Mouse (Mus musculus): Measurements from ENCODE around the gene Misp. TPM values are rescaled to one million over a fixed set of nuclear protein-coding genes. Genes with fewer than 3 reads are reported as not detected.
A peak's percentile ranks its signal among the peaks of the same experiment; 100 is the strongest.

Gene Misp
- polyA plus RNA-seq, 1 experiment: 0.41 TPM

- no peaks in the 10 kb centered on the region for H3K27me3 ChIP-seq (ENCODE audit: control insufficient read depth, insufficient read depth, low read length)
- DNase-seq: peak in 1 of 2 experiments; percentile 34
- peaks cover 62% of the 10 kb centered on the region for H3K4me1 ChIP-seq (ENCODE audit: control insufficient read depth, insufficient read depth, low read length)
- no peak for TF ChIP-seq CTCF (IDR thresholded peaks at IDR 0.05; ENCODE audit: borderline replicate concordance, insufficient read depth, low read depth, low read length)
- no peak for TF ChIP-seq POLR2A (IDR thresholded peaks at IDR 0.05; ENCODE audit: borderline replicate concordance, insufficient read depth, low read length)
- no peak overlapping the region for H3K27ac ChIP-seq (ENCODE audit: insufficient read depth, low read length)
- 44% methylated on average over 10 of the region's 10 CpGs for WGBS
- H3K4me3 ChIP-seq (replicated peaks; ENCODE audit: insufficient read depth, low read depth, low read length): no peak overlapping the region
Measured at GRCm38 (mm10) chr10:79862925-79863324, 42.1 kb downstream of the Misp start.

- H3K4me3 ChIP-seq (replicated peaks; ENCODE audit: insufficient read depth, low read depth, low read length): no peak overlapping the region
- H3K27me3 ChIP-seq (ENCODE audit: control insufficient read depth, insufficient read depth, low read length): no peaks in the 10 kb centered on the region
- peak in 1 of 2 experiments; percentile 25 for DNase-seq
- H3K27ac ChIP-seq (ENCODE audit: insufficient read depth, low read length): no peak overlapping the region
- peaks cover 50% of the 10 kb centered on the region for H3K4me1 ChIP-seq (ENCODE audit: control insufficient read depth, insufficient read depth, low read length)
- no peak for TF ChIP-seq CTCF (IDR thresholded peaks at IDR 0.05; ENCODE audit: borderline replicate concordance, insufficient read depth, low read depth, low read length)
- no peak for TF ChIP-seq POLR2A (IDR thresholded peaks at IDR 0.05; ENCODE audit: borderline replicate concordance, insufficient read depth, low read length)
- 47% methylated on average over 10 of the region's 10 CpGs for WGBS
Measured at GRCm38 (mm10) chr10:79864351-79865188, 43.8 kb downstream of the Misp start.

GRCm38 (mm10) chr10:79865189-79865601, 44.4 kb downstream of the Misp start:
- Histone ChIP-seq H3K27me3 (ENCODE audit: control insufficient read depth, insufficient read depth, low read length) (no peaks in the 10 kb centered on the region), H3K27ac (ENCODE audit: insufficient read depth, low read length) (no peak overlapping the region), H3K4me1 (ENCODE audit: control insufficient read depth, insufficient read depth, low read length) (peaks cover 44% of the 10 kb centered on the region), H3K4me3 (replicated peaks; ENCODE audit: insufficient read depth, low read depth, low read length) (no peak overlapping the region)
- WGBS: 37% methylated on average over 12 of the region's 12 CpGs
- no peak for TF ChIP-seq CTCF (IDR thresholded peaks at IDR 0.05; ENCODE audit: borderline replicate concordance, insufficient read depth, low read depth, low read length)
- TF ChIP-seq POLR2A (IDR thresholded peaks at IDR 0.05; ENCODE audit: borderline replicate concordance, insufficient read depth, low read length): no peak
- peak in 1 of 2 experiments; percentile 30 for DNase-seq

GRCm38 (mm10) chr10:79865801-79866295, 45.1 kb downstream of the Misp start:
- TF ChIP-seq CTCF (IDR thresholded peaks at IDR 0.05; ENCODE audit: borderline replicate concordance, insufficient read depth, low read depth, low read length) (peak; percentile 62), POLR2A (IDR thresholded peaks at IDR 0.05; ENCODE audit: borderline replicate concordance, insufficient read depth, low read length) (no peak)
- DNase-seq: peak in 1 of 2 experiments; percentile 49
- no peak overlapping the region for H3K27ac ChIP-seq (ENCODE audit: insufficient read depth, low read length)
- no peaks in the 10 kb centered on the region for H3K27me3 ChIP-seq (ENCODE audit: control insufficient read depth, insufficient read depth, low read length)
- WGBS: 25% methylated on average over 19 of the region's 19 CpGs
- peaks cover 37% of the 10 kb centered on the region for H3K4me1 ChIP-seq (ENCODE audit: control insufficient read depth, insufficient read depth, low read length)
- H3K4me3 ChIP-seq (replicated peaks; ENCODE audit: insufficient read depth, low read depth, low read length): no peak overlapping the region

GRCm38 (mm10) chr10:79866601-79867000, 45.8 kb downstream of the Misp start:
- Histone ChIP-seq H3K27me3 (ENCODE audit: control insufficient read depth, insufficient read depth, low read length) (no peaks in the 10 kb centered on the region), H3K4me3 (replicated peaks; ENCODE audit: insufficient read depth, low read depth, low read length) (no peak overlapping the region), H3K4me1 (ENCODE audit: control insufficient read depth, insufficient read depth, low read length) (peaks cover 31% of the 10 kb centered on the region), H3K27ac (ENCODE audit: insufficient read depth, low read length) (no peak overlapping the region)
- 57% methylated on average over 11 of the region's 11 CpGs for WGBS
- TF ChIP-seq POLR2A (IDR thresholded peaks at IDR 0.05; ENCODE audit: borderline replicate concordance, insufficient read depth, low read length) (no peak), CTCF (IDR thresholded peaks at IDR 0.05; ENCODE audit: borderline replicate concordance, insufficient read depth, low read depth, low read length) (no peak)
- peak in 1 of 2 experiments; percentile 25 for DNase-seq

GRCm38 (mm10) chr10:79871845-79872244, 51.1 kb downstream of the Misp start:
- Histone ChIP-seq H3K27me3 (ENCODE audit: control insufficient read depth, insufficient read depth, low read length) (no peaks in the 10 kb centered on the region), H3K4me1 (ENCODE audit: control insufficient read depth, insufficient read depth, low read length) (peaks cover 2% of the 10 kb centered on the region), H3K4me3 (replicated peaks; ENCODE audit: insufficient read depth, low read depth, low read length) (no peak overlapping the region), H3K27ac (ENCODE audit: insufficient read depth, low read length) (no peak overlapping the region)
- TF ChIP-seq CTCF (IDR thresholded peaks at IDR 0.05; ENCODE audit: borderline replicate concordance, insufficient read depth, low read depth, low read length) (no peak), POLR2A (IDR thresholded peaks at IDR 0.05; ENCODE audit: borderline replicate concordance, insufficient read depth, low read length) (no peak)
- DNase-seq: no peak
- WGBS: 59% methylated on average over 8 of the region's 8 CpGs

- no peak overlapping the region for H3K4me3 ChIP-seq (replicated peaks; ENCODE audit: insufficient read depth, low read depth, low read length)
- WGBS: 58% methylated on average over 3 of the region's 3 CpGs
- TF ChIP-seq POLR2A (IDR thresholded peaks at IDR 0.05; ENCODE audit: borderline replicate concordance, insufficient read depth, low read length) (no peak), CTCF (IDR thresholded peaks at IDR 0.05; ENCODE audit: borderline replicate concordance, insufficient read depth, low read depth, low read length) (no peak)
- H3K4me1 ChIP-seq (ENCODE audit: control insufficient read depth, insufficient read depth, low read length): no peaks in the 10 kb centered on the region; the same call in 1 of the 2 replicates
- DNase-seq: no peak
- no peaks in the 10 kb centered on the region for H3K27me3 ChIP-seq (ENCODE audit: control insufficient read depth, insufficient read depth, low read length)
- H3K27ac ChIP-seq (ENCODE audit: insufficient read depth, low read length): no peak overlapping the region
Measured at GRCm38 (mm10) chr10:79872862-79873261, 52.1 kb downstream of the Misp start.

GRCm38 (mm10) chr10:79873313-79873712, 52.5 kb downstream of the Misp start:
- no peak for DNase-seq
- no peak for TF ChIP-seq CTCF (IDR thresholded peaks at IDR 0.05; ENCODE audit: borderline replicate concordance, insufficient read depth, low read depth, low read length)
- TF ChIP-seq POLR2A (IDR thresholded peaks at IDR 0.05; ENCODE audit: borderline replicate concordance, insufficient read depth, low read length): no peak
- WGBS: 38% methylated on average over 6 of the region's 6 CpGs
- Histone ChIP-seq H3K27ac (ENCODE audit: insufficient read depth, low read length) (no peak overlapping the region), H3K27me3 (ENCODE audit: control insufficient read depth, insufficient read depth, low read length) (no peaks in the 10 kb centered on the region), H3K4me3 (replicated peaks; ENCODE audit: insufficient read depth, low read depth, low read length) (no peak overlapping the region), H3K4me1 (ENCODE audit: control insufficient read depth, insufficient read depth, low read length) (no peaks in the 10 kb centered on the region; the same call in 1 of the 2 replicates)

Data from cerebellum, adult 2 months (tissue).